Mouse (Mus musculus): Measurements from ENCODE around the gene Fam114a1. TPM values are rescaled to one million over a fixed set of nuclear protein-coding genes. Genes with fewer than 3 reads are reported as not detected.

Gene Fam114a1
- total RNA-seq, 2 experiments from 2014 or later: 4.5 to 5.1 TPM

DNA sequence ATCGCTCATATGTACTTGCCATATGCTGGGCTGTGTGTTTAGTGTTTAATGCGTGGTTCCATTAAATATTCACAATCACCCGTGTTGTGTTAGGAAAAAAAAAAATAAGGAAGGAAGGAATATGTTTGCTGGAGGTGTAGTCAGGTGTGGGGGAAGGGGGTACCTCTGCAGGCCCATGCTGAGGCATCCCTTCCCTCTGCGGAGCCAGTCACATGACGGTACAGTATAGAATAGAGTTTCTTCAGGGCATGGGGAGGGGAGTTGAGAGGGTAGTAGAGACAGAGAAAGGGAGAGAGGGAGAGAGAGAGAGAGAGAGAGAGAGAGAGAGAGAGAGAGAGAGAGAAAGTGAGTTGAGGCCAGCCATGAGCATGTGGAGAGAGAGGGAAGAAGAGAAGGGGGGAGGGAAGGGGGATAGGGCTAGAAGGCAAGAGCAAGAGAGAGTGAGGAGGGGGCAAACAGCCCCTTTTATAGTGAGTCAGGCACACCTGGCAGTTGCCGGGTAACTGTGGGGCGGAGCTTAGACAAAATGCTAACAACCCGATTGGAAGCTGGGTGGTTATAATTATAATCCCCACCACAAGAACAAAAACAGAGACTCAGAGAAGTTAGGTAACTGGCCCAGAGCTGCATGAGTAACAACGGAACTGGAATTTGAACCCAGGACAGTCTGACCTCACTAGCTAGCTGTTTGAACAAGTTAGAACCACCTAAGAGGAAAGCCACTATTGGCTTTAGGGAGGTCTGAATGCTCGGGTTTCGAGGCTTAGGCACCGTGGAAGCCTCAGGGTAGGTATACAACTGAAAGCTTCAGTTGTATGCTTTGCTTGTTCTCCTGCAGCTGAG is 76.8 kb downstream of the Fam114a1 start:
- intact Hi-C loops (cut with DNase I): no loop called here
- DNase-seq: no peak

DNA sequence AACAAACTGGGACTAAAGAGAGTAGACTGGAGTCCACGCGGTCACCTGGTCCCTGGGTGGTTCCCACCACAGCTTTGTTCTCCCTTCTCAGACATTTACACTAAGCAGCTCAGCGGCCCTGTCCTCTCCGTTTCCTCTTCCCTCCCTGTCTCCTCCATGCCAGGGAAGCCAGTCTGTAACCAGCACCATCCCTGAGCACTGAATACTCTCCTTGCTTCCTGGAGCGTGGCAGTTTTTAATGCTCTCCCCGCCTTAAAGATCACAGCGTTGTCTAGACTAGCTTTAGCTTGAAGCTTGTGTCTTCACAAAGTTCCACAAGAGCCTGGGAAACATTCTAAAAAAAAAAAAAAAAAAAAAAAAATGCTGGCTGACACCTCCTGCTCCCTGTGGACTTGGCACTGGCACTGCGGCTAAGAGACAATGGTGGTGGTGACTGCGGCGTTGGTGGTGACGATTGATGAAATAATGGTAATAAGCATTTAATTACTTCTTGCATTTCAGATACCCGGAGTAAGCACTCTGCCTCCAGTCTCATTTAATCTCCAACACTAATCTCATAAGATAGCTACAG is 77.5 kb downstream of the Fam114a1 start:
- no peak for DNase-seq
- intact Hi-C loops (cut with DNase I): no loop called here

DNA sequence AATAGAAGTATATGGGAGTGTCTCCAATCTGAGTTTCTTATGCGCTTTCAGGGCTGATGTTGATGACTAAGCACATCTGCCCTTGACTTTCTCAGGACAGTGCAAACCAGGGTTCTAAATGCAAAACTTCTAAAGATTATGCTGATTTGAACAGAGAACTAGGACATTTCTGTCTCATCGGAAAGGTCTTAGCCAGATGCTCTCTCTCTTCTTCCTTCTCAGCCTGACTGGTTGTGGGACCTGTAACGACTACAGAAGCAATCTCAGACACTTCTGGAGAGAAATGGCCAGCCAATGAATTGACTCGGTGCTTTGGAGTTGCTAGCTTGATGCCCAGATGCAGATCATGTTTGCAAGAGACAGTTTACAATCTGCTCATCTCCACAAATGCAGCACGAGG is 80.0 kb downstream of the Fam114a1 start:
- DNase-seq: no peak
- intact Hi-C loops (cut with DNase I): no loop called here

DNA sequence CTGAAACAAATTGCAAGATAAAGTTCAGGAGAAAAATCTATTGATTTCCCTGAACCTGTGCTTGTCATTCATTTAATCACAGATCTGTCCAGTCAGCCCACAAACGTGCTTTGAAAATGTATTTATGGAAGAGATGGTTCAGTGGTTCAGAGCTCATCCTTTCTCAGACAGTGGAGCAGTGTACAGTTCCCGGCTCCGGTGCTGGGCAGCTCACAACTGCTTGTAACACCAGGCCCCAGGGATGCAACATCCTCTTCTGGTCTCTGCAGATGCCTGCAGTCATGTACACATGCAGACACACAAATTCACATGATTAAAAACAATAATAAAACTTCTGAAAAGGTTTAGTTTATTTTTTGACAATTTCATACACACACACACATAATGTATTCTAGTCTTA is 81.6 kb downstream of the Fam114a1 start:
- intact Hi-C loops (cut with DNase I): no loop called here

DNA sequence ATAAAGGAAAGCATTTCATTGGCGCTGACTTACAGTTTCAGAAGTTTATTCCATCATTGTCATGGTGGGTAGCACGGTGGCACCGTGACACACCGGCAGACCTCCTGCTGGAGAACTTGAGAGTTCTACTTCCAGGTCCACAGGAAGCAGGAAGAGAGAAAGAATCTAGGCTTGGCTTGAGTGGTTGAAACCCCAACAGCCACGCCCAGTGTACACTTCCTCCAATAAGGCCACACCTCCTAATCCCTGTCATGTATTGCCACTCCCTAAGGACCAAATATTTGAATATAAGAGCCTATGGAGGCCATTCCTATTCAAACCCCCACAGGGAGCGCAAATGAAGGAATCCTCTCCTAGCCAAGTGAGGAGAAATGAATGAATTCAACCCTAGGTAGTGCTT is 87.7 kb downstream of the Fam114a1 start:
- no peak for DNase-seq
- intact Hi-C loops (cut with DNase I): no loop called here

More for the DNA sequence above, 81.6 kb downstream of the Fam114a1 start:
- DNase-seq: no peak

DNA sequence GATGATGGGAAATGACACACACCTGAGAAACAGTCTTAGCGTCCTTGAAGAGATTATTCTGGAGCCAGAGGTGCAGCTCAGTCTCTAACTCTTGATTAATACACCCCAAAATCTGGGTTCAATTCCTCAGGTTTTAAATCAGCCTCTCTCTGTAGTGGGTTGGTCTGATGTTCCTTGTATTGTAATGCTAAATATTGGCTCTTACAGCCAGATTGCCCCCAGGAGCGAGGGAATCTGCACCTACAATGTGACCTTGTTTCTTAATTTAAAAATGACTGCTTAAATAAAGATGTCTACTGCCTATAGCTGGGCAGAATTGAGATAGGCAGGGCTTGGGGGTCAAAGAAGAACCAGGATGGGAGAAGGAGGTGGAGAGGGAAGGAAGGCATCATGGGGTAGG is 89.9 kb downstream of the Fam114a1 start:
- DNase-seq: no peak
- intact Hi-C loops (cut with DNase I): no loop called here

DNA sequence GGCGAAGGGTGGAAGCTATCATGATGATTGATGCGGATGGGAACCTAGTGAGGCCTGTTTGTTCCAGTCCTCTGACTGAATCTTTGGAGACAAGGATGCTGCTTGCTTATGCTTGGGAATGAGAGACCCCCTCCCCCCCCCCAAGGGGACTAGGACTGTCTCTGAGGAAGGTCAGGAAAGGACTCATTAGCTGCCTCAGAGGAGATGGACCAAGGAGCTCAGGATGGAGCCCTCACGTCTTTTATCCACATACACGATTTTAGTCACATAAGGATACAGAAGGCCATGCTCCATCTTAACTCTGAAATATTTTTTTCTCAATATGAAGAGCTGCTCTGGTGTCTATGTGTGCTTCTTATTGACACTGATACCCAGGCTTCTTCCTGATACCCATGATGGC is 92.4 kb downstream of the Fam114a1 start:
- intact Hi-C loops (cut with DNase I): no loop called here

DNA sequence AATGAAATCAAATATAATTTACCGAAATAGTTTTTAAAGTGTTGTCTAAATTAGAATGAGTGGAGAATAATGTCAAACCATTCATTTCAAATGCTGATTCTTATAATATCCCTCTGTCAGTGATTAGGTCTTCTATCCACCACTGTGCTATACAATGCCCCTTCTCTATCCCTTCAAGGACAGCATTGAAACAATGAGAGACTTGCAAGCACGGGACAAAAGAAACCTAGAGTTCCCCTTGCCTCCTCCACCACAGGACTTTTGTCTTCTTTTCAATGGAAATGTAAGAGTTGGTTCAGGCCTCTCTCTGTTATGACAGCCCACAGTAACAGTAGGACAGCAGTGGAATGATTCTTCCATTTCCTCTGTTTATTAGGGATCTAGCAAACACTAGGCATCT is 93.4 kb downstream of the Fam114a1 start:
- intact Hi-C loops (cut with DNase I): no loop called here
- DNase-seq: no peak

More for the DNA sequence above, 92.4 kb downstream of the Fam114a1 start:
- no peak for DNase-seq

DNA sequence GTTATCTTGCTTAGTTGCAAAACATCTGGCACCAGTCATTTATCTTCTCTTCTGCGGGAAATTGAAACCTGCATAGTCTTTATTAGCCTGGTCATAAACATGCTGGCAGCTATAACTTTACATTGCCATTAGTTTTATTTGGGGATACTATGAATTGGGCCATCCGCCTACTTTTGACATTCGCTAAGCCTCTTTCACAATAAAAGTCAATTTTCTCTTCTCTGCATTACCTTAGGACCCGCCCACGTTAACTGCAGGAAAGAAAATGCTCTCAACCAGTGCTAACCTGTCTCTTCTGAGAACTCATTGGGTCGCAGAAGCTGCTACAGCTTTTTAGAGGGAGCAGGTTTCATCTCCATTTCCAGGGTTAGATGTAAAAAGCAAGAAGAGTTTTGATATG is 98.3 kb downstream of the Fam114a1 start:
- DNase-seq: no peak

DNA sequence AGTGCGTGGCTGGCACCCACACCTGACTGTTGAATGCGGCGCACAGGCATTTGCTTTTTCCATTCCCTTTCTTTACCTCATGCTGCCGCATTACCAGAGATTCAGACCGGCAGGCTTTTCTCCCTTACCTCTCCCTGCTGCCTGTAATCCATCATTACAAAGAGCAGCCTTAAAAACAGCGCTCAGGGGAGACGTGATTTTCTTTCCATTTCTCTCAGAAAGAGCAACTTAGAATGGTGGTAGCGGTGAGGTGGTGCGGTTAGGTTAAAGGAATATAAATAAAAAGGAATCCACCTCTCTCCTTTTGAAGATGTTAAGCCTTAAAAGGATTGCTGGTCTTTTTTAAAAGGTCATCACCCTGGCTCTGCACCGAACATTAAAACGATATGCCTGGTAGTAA is 100.0 kb downstream of the Fam114a1 start:
- DNase-seq: no peak
- intact Hi-C loops (cut with DNase I): no loop called here

More for the DNA sequence above, 98.3 kb downstream of the Fam114a1 start:
- intact Hi-C loops (cut with DNase I): no loop called here

DNA sequence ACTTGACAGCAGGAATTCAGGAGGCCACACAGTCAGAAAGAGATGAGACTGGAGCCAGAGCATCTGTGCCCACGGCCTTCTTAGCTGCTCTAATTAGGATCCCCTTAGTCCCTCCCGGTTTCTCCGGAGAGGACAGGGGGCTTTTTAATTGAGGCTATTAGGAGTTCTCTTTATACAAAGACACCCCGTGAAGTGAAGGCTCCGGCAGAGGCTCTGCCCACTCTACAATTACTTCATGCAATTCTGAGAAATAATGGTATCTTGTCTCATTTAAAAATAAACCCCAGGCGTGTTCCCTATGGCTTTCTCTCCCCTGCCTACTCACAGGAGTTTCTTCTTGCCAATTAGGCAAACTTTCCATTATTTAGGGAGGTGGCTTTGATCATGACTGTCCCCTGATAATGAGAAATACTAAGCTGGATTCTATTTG is 101.8 kb downstream of the Fam114a1 start:
- peak; percentile 10 for DNase-seq
- intact Hi-C loops (cut with DNase I): no loop called here

DNA sequence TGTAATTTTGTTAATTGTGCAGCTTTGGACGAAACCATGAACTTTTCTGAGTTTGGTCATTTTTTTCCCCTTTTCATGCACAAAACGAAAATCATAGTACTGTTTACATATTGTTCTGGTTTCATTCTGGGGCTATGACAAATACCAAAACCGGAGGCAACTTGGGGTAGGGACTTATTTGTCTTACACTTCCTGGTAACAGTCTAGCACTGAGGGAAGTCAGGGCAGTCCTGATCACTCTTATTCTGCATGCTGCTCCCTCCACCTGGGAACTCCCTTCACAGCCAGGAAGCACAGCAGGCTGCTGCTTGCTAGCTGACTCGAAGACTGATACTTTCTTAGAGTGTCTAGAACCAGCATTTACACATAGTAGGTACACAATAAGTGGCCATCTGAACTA is 103.4 kb downstream of the Fam114a1 start:
- DNase-seq: no peak
- intact Hi-C loops (cut with DNase I): no loop called here

DNA sequence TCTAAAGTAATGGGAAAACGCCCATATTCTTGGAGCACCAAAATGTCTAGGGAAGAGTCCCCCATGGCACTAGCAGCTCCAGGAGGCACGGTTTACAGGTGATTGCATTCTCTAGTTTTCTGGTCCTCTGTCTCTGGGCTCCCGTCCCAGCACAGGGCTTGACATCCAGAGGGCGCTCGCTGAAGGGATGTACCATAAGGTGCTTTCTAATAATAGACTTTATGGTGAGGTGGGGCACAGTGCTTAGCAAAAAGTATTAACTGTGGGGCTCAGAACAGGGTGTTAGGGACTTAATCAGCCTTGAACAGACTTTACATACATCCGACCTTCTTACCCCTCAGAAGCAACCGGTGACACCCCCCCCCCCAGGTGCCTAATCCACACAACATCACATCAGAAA is 104.8 kb downstream of the Fam114a1 start:
- intact Hi-C loops (cut with DNase I): no loop called here
- no peak for DNase-seq

DNA sequence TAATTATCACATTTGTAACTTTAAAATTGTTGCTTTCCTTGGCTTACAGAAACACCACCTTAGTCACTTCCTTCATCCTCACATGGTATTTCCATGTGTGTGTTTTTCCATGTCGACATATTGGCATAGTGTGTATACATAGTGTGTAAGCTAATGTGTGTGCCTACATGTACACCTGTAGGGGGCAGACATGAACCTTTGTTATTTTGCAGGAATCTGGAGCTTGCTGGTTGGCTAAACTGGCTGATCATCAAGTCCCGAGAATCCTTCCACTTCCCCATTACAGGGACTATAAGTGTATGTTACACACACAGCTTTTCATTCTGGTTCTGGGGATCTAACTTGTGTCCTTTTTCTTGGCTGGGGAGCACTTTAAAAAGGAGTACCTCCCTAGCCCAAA is 106.2 kb downstream of the Fam114a1 start:
- intact Hi-C loops (cut with DNase I): no loop called here
- no peak for DNase-seq

DNA sequence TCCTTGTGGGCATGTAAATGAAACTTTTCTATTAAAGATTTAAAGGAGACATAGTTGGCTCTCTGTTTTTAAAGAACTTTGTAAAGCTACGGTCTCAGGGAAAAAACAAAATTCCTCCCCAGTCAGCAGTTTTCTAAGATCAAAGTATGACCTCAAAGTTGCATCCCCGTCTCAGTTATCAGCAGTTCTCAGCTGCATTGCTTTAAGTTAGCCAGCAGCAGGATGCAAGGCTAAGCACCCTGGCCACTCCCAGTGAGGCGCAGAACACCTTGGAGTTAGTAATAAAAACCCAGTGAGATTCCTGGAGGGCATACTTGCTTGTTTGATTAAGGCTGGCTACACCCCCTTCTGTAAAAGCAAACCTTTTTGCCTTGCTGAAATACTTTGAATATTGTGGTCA is 106.9 kb downstream of the Fam114a1 start:
- DNase-seq: no peak
- intact Hi-C loops (cut with DNase I): no loop called here

DNA sequence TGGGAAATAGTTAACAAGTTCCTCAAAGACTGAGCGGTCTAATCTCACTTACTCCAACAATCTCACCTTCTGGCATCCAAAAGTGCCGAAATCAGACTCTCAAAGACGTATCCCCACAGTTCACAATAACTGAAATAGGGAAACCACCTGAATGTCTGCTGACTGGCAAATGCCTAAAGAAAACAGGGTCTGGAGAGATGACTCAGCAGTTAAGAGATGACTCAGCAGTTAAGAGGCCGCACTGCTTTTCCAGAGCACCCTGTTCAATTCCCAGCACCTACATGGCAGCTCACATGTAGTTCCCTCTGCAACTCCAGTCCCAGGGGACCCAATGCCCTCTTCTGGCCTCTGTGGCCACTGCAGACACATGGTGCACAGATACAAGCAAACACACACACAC is 108.2 kb downstream of the Fam114a1 start:
- intact Hi-C loops (cut with DNase I): no loop called here
- no peak for DNase-seq

DNA sequence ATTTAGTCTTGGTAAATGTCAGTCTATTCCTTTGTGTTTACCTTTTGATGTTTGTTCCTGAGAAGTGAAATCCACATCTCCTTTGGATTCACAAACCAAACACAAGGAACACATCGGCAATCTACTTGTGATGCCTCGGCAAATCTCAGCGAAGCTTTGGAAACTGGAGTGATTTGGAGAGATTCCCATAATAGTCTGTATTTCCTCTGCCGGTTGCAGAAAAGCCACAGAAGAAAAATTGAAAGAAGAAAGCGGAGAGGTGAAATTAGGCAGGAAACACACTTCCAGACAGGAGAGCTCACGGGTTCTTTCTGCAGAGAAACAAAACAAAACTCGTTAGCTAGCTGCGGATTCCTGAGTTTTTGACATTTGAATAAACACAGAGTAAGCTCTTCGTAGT is 110.0 kb downstream of the Fam114a1 start:
- DNase-seq: no peak
- intact Hi-C loops (cut with DNase I): no loop called here

DNA sequence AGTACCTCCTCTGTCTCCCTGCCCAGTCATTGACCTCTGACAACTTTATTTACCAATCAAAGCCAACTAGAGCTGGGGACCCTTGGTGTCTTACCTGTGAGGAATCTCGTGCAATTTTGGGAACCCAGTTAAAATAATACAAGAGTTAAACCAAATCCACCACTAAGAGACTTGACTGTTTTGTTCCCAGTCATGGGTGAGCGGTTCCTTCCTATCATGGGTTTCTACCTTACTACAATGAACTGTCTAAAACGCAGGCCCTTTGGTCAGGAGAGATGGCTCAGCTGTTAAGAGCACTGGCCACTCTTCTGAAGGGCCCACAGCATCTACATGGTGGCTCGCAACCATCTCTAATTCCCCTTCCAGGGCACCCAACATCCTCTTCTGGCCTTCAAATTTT is 112.0 kb downstream of the Fam114a1 start:
- DNase-seq: no peak
- intact Hi-C loops (cut with DNase I): no loop called here

DNA sequence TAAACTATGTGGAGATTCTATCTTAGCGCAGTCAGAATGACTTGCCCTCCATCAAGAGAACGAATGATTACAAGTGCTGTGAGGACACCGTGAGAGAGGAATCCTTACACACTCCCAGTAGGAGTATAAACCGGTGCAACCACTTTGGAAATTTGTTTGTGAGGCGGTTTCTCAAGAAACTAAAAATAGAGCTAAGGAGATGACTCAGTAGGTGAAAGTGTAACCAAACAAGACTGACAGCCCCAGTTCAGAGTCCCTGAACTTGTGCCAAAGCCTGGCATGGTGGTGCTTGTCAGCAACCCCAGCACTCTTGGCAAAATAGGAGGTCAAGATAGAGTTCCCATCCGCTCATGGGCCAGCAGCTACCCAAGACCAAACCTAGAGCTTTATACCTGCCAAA is 116.7 kb downstream of the Fam114a1 start:
- DNase-seq: no peak
- intact Hi-C loops (cut with DNase I): no loop called here

DNA sequence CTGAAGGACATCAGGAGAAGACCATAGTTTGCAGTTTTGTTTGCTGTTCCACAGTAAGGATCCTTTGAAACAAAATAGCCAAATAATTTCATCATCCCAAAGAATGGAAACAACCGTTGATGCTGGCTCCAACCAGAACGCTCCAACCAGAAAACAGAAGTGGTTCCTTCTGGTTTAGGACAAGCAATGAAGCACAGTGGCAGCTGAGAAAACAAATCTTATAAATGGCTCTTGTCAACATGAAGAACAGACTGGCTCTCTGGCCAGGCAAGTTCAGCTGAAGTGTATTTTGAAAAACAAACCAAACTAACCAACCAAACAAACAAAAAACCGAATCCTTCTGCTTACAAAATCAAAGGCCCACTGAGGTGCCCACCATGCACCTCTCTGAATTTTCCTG is 119.8 kb downstream of the Fam114a1 start:
- intact Hi-C loops (cut with DNase I): no loop called here
- no peak for DNase-seq

DNA sequence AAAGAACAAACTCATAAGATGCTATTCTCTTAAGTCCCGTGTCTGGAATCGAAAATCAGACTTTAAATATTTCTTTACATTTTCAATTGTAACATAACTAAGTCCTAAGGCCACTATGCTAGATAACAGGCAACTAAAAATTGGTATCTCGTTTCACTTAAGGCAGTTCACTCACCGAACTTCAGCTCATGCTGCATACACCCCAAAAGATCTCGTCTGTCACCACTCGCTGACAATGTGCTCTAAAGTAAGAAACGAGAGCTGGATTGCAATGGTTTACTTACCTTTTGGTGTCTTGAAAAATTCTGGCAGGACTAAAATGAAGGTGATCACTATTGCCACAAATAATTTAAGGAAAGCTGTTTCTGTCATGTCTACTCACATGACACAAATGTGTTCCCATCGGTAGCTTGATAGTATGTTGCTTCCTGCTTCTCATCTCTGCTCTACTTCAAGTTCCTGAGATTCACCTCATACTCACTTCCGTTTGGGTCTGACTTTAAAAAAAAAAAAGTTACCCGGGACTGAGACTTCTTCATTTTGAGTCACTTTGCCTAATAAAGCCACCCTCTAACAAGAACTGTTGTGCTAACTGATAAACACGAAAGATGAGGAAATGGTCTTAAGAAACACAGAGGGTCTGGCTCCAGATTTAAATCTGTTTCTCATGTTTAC is 121.5 kb downstream of the Fam114a1 start:
- DNase-seq: no peak
- intact Hi-C loops (cut with DNase I): no loop called here

Data from left cerebral cortex, postnatal 4 days (tissue).